Mouse (Mus musculus): ENCODE data around the gene Bpgm. TPM values are rescaled to one million over a fixed set of nuclear protein-coding genes. Genes with fewer than 3 reads are reported as not detected.

Gene Bpgm
- total RNA-seq, 2 experiments from 2014 or later: 70.2 to 75.5 TPM

GRCm38 (mm10) chr6:34483390-34483789 lies 7.4 kb downstream of the Bpgm start:
- DNase-seq (ENCODE audit: low spot score in 2 of 2): no peak

DNA sequence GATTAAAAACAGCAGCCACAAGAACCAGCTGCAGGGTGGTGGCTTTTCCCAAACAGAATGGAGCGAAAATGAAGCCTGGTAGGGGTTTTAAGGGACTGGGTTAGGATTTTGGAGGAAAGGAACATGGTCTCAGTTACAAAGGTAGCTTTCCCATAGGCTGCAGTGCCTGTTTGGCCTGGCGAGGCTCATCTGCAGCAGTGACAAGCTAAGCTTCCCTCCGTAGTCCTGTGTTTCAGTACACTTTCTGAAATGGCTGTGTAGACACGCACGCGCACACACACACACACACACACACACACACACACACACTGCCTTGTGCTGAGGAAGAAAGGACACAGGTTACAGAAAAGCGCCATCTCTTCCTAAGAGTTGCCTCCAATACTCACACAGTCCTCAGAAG lies 7.8 kb downstream of the Bpgm start:
- no peak for DNase-seq (ENCODE audit: low spot score in 2 of 2)

DNA sequence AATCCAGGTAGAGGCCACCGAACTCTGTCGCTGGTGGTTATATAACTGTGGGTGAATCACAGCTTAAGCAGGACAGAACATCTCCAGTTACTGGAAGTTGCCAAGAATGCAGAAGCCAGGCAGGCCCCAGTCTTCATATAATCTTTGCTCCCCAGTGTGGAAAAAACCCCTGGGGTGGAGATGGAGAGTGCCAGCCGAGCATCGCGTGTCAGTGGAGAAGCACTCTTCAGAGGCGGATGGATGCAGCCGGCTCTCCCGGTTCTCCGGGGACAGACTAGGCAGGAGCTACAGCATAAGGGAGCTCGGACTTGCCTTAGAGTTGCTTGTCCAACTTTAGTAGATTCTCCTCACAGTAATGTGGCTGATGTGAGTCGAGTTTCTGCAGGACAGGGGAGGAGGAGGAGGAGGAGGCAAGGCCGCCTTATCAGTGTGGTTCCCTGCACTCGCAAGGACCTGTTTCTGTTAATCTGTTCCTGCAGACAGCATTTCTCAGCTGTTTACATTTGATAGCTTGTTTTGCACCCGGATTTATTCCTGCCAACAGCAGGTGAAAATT lies 10.1 kb downstream of the Bpgm start:
- DNase-seq (ENCODE audit: low spot score in 2 of 2): no peak

DNA sequence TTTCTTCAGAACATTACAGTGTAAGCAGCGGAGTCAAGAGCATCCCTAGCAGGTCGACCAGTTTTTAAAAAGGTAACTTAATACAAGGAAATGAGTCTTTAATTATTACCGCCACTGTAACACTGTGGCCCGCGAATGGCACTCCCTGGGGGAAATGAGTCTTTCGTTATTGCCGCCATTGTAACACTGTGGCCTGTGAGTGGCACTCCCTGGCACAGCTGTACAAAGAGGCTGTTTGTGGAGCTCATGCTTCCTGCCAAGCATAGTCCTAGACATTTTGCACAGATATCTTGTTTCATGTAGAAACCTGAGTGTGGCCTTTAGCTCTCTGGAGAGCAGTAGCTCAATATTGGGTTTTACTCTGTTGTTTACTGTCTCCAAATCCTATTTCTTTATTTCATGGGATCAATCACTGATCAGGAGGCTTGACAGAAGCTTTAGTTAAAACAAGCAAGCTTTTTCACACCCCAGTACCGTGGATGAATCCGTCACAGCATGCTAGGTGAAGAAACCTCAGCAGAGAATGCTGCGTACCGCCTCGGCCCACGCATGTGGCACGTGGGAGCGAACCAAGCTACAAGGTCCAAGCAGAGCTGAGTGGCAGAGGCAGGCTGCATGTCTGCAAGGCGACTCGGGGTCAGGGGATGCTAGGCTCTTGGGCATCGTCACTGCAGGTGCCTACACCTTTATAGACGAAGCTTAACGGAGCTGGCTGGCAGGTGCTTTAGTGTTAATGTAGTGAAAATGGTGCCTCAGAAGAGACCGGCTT lies 17.5 kb downstream of the Bpgm start:
- no peak for DNase-seq (ENCODE audit: low spot score in 2 of 2)

DNA sequence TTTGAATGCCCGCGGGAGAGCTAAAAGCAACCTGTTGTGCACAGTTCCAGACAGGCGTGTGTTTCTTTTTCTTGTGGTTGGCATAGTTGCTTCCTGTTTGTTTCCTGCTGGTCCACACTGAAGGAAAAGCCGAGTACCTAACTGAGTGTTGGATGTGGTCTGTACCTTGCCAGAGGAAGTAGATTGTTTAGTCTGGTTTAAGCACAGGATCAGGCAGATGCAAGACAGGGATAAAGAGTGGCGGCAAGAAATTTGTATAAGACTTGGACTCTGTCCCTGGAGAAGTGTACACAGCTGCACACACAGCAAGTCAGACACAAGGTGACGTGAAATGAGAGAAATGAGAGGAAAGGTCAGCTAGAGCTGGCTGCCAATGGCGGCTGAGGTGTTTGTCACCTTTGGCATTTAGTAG lies 19.1 kb downstream of the Bpgm start:
- no peak for DNase-seq (ENCODE audit: low spot score in 2 of 2)

- no peak for DNase-seq (ENCODE audit: low spot score in 2 of 2)
These were observed 22.1 kb downstream of the Bpgm start for GRCm38 (mm10) chr6:34497991-34498625.

GRCm38 (mm10) chr6:34502291-34502690 lies 26.3 kb downstream of the Bpgm start:
- no peak for DNase-seq (ENCODE audit: low spot score in 2 of 2)

GRCm38 (mm10) chr6:34505957-34506356 lies 29.9 kb downstream of the Bpgm start:
- DNase-seq (ENCODE audit: low spot score in 2 of 2): no peak

GRCm38 (mm10) chr6:34507581-34507980 lies 31.6 kb downstream of the Bpgm start:
- DNase-seq (ENCODE audit: low spot score in 2 of 2): no peak

- no peak for DNase-seq (ENCODE audit: low spot score in 2 of 2)
These were observed 32.0 kb downstream of the Bpgm start for GRCm38 (mm10) chr6:34508016-34508415.

DNA sequence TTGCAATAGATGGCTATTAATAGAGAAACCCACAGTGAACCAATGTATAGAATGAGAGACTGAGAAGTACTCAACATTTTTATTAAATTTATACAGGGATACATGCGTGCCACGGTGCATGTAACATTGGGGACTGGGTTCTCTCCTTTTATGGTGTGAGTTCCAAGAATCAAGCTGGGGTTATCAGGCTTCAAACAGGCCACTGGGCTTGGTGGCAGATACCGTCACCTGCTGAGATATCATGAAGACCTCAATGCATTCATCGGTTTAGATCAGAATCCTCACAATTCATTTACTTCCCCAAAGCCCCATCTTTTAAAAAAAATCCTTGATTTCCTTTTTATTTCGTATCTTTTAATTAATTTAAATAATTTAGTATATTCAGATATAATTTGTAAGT lies 34.3 kb downstream of the Bpgm start:
- DNase-seq (ENCODE audit: low spot score in 2 of 2): no peak

GRCm38 (mm10) chr6:34511410-34511809 lies 35.4 kb downstream of the Bpgm start:
- peak in 1 of 2 experiments; percentile 69 for DNase-seq (ENCODE audit: low spot score in 2 of 2)

DNA sequence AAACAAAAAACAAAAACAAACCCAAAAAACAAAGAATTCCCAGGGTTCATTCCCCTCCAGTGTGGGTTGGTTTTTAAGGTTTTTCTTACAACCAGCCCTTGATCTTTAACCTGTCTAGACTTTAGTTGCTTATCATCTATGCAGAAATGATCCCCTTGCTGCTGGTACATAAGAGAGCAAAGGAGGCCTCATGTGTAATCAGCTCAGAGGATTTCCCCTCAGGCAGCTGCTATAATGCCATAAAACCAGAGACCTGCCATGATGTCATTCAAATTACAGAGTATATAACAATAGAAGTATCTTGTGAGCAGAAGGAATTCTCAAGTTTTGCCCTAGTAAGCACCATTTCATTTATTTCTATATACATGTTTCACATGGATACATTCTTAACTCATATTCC lies 36.7 kb downstream of the Bpgm start:
- DNase-seq (ENCODE audit: low spot score in 2 of 2): no peak

DNA sequence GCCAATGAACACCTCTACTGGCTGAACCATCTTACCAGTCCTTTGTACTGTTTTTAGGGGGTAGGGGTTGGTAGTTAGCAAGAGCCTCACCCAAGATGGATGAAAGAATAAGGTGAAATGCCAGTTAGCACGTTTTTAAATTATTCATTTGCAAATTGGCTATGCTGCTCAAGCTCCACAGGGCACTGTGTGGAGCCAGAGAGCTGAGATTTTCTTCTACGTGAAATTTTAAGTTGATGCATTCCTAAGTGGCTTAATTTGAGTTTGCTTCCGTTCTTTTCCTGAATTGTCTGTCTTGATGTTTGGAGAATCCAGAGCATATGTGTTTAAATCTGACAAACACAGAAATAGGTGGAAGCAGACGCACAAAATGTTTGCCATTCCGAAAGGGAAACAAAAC lies 38.6 kb downstream of the Bpgm start:
- peak in 1 of 2 experiments; percentile 61 for DNase-seq (ENCODE audit: low spot score in 2 of 2)

- DNase-seq (ENCODE audit: low spot score in 2 of 2): no peak
These were observed 39.2 kb downstream of the Bpgm start for GRCm38 (mm10) chr6:34515098-34515782.

DNA sequence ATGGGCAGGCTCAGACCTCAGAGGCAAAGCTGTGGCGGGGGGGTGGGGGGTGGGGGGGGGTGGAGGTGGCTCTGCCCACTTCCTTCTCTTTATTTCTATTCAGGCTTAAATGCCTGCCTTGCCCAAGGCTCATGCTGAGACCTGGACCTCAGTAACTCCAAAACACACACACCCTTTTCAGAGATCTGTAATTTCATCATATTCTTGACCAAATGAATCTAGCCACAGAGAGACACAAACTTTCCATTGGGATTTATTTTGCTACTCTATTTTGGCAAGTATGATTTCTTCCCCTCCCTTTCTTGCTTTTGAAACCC lies 39.7 kb downstream of the Bpgm start:
- no peak for DNase-seq (ENCODE audit: low spot score in 2 of 2)

DNA sequence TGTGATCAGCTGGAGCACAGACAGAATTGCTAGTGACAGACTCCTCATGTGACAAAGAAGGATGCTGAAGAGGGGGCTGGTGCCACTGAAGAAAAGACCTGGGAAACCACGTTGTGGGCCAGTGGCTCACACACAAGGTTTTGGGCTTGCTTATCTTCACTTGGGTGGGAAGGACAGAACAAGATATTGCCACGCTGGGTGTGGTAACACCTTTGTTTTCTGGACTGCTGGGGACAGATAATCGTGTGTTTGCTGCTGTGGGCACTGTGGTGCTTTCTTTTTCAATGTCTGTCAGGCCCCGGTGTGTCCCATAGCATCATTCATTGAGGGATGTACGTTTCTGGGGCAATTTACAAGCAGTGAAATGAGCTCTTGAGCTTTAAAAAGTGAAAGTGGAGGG lies 41.7 kb downstream of the Bpgm start:
- no peak for DNase-seq (ENCODE audit: low spot score in 2 of 2)

- no peak for DNase-seq (ENCODE audit: low spot score in 2 of 2)
These were observed 43.1 kb downstream of the Bpgm start for GRCm38 (mm10) chr6:34519087-34519486.

DNA sequence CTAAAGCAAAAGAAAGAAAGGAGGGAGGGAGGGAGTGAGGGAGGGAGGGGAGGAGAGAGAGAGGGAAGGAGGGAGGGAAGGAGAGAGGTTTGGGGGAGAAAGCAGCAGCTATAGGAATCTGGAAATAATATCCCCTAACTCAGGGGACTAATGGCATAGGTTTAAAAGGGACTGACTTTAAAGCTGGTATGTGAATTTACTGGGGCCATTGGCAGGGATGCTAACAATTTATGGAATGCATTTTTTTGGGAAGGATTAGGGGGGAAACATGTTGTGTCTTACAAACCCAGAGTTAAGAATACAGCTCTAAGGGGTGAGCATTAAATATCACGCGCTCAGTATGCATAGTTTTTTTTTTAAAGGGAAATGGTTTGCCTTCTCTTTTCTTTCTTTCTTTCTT lies 44.5 kb downstream of the Bpgm start:
- DNase-seq (ENCODE audit: low spot score in 2 of 2): no peak

- no peak for DNase-seq (ENCODE audit: low spot score in 2 of 2)
These were observed 44.9 kb downstream of the Bpgm start for GRCm38 (mm10) chr6:34520912-34521311.

GRCm38 (mm10) chr6:34523476-34523875 lies 47.5 kb downstream of the Bpgm start:
- DNase-seq (ENCODE audit: low spot score in 2 of 2): no peak

GRCm38 (mm10) chr6:34525499-34525924 lies 49.5 kb downstream of the Bpgm start:
- DNase-seq (ENCODE audit: low spot score in 2 of 2): no peak

Measured in layer of hippocampus, postnatal 14 days (tissue).